Mouse (Mus musculus): ENCODE data around the gene Zfp37.
A peak's percentile ranks its signal among the peaks of the same experiment; 100 is the strongest.
"Not testable (repeated sequence)": the region's sequence is repeated elsewhere in the genome, so short reads cannot be mapped to it uniquely, and the experiment has no call there.

The Zfp37 gene

GRCm38 (mm10) chr4:62208696-62209380 is 22.0 kb downstream of the Zfp37 start:
- DNase-seq, result no peak

- DNase-seq, result peak; percentile 91
Measured at GRCm38 (mm10) chr4:62207851-62208695, 22.8 kb downstream of the Zfp37 start.

- no peak for DNase-seq
Measured at GRCm38 (mm10) chr4:62199923-62200529, 30.8 kb downstream of the Zfp37 start.

- no peak for DNase-seq
Measured at GRCm38 (mm10) chr4:62188778-62189177, 42.1 kb downstream of the Zfp37 start.

- DNase-seq, result no peak
Measured at GRCm38 (mm10) chr4:62177282-62177681, 53.6 kb downstream of the Zfp37 start.

- DNase-seq, result no peak
Measured at GRCm38 (mm10) chr4:62174471-62174870, 56.4 kb downstream of the Zfp37 start.

- DNase-seq, result not testable (repeated sequence)
Measured at GRCm38 (mm10) chr4:62167636-62168035, 63.2 kb downstream of the Zfp37 start.

GRCm38 (mm10) chr4:62158401-62158800 is 72.4 kb downstream of the Zfp37 start:
- DNase-seq, result no peak

GRCm38 (mm10) chr4:62150811-62151210 is 80.0 kb downstream of the Zfp37 start, which contains the start of gene Mup21:
Mup21 (minus strand) TSS chr4:62150863.
- DNase-seq, result no peak

Data from right cerebral cortex, postnatal 25 days (tissue).